Mouse (Mus musculus): ENCODE results near the gene Fcgr3.

DNA sequence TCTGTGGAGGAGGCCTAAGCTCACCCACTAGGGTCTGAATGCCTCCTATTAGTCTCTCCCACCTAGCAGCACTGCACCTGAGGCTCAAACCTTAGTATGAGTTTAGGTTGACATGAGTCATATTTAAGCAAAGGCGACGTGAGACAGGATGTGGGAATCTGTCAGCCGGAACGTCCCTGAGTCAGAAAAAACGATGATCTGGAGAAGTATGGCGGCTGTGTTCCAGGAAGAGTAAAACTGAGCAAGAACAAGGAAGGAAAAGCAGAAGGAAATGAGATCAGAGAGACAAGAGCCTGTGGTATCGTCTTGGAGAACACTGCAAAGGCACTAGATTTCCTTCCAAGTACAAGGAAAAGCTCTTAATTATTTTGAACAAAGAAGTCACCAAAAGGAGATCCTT lies 14.0 kb downstream of the Fcgr3 start:
- TF ChIP-seq TAL1 (IDR thresholded peaks at IDR 0.05; ENCODE audit: low read length) (no peak), GATA1 (IDR thresholded peaks at IDR 0.05; ENCODE audit: low read length) (no peak)

Measured in erythroblast, embryonic 14.5 days (primary cell).